Mouse (Mus musculus): ENCODE results near the gene Dolpp1. TPM values are rescaled to one million over a fixed set of nuclear protein-coding genes. Genes with fewer than 3 reads are reported as not detected.

Gene Dolpp1
- total and polyA plus RNA-seq, 2 experiments from 2014 or later = 56.6 to 96.2 TPM

DNA sequence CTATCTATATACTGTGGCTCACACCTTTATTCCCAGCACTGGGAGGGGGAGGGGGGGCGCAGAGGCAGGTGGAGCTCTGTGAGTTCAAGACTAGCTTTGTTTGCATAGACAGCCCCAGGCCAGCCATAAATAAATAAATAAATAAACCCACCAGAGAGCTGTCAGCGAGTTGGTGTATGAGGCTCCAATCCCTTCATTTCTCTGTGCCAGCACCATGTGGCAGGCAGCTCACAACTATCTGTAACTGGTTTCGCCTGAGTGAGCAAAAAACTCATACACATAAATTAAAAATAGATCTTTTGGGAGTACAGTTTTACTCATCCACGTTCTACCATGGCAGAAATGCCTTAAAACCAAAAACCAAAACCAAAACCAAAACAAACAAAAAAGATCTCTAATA, 29.4 kb downstream of the Dolpp1 start:
- Histone ChIP-seq H3K27ac (ENCODE audit: low read depth, low read length) (no peak overlapping the region), H3K27me3 (ENCODE audit: insufficient read depth, low read length) (no peaks in the 10 kb centered on the region), H3K9ac (replicated peaks; ENCODE audit: low read length, poor library complexity, severe bottlenecking) (no peak overlapping the region), H3K9me3 (ENCODE audit: low read length) (no peaks in the 10 kb centered on the region), H3K36me3 (ENCODE audit: insufficient read depth, low read length) (peaks cover 3% of the 10 kb centered on the region; the same call in 1 of the 2 replicates), H3K4me3 (ENCODE audit: low read depth, low read length) (no peak overlapping the region), H3K4me1 (ENCODE audit: insufficient read depth, low read length) (peaks cover 11% of the 10 kb centered on the region), H3K4me2 (ENCODE audit: low read depth, low read length, poor library complexity, severe bottlenecking) (no peak overlapping the region)
- ATAC-seq (ENCODE audit: low FRiP score) (no peak), DNase-seq (ENCODE audit: low spot score) (no peak)
- 69% methylated on average over 4 of the region's 4 CpGs for WGBS
- no peak for TF ChIP-seq CTCF (IDR thresholded peaks at IDR 0.05)

DNA sequence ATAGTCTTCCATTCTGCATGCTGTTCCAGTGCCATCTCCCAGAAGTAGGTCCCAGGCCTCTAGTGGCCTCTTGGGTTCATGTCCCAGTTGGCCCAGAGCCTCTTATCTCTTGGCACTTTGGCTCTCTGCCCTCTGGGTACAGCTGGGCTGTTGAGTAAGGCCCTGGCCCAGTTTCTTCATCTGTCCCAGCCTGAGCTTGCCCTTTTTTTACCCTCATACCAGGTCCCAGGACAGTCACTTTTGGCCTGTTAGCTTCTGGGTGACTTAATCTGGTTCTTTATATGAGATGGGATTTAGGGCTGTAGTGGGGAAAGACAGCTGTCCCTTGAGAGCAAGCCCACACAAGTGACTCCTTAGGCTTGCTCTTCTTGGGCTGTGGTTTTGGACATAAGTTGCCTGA, 37.1 kb downstream of the Dolpp1 start:
- ATAC-seq (ENCODE audit: low FRiP score) = no peak
- no peaks in the 10 kb centered on the region for H3K4me1 ChIP-seq (ENCODE audit: insufficient read depth, low read length)
- no peak overlapping the region for H3K4me2 ChIP-seq (ENCODE audit: low read depth, low read length, poor library complexity, severe bottlenecking)
- H3K9ac ChIP-seq (replicated peaks; ENCODE audit: low read length, poor library complexity, severe bottlenecking) = no peak overlapping the region
- DNase-seq (ENCODE audit: low spot score) = no peak
- H3K27ac ChIP-seq (ENCODE audit: low read depth, low read length) = no peak overlapping the region
- no peaks in the 10 kb centered on the region for H3K9me3 ChIP-seq (ENCODE audit: low read length)
- H3K4me3 ChIP-seq (ENCODE audit: low read depth, low read length) = no peak overlapping the region
- H3K36me3 ChIP-seq (ENCODE audit: insufficient read depth, low read length) = peaks cover 71% of the 10 kb centered on the region
- no peak for TF ChIP-seq CTCF (IDR thresholded peaks at IDR 0.05)
- no peaks in the 10 kb centered on the region for H3K27me3 ChIP-seq (ENCODE audit: insufficient read depth, low read length)

DNA sequence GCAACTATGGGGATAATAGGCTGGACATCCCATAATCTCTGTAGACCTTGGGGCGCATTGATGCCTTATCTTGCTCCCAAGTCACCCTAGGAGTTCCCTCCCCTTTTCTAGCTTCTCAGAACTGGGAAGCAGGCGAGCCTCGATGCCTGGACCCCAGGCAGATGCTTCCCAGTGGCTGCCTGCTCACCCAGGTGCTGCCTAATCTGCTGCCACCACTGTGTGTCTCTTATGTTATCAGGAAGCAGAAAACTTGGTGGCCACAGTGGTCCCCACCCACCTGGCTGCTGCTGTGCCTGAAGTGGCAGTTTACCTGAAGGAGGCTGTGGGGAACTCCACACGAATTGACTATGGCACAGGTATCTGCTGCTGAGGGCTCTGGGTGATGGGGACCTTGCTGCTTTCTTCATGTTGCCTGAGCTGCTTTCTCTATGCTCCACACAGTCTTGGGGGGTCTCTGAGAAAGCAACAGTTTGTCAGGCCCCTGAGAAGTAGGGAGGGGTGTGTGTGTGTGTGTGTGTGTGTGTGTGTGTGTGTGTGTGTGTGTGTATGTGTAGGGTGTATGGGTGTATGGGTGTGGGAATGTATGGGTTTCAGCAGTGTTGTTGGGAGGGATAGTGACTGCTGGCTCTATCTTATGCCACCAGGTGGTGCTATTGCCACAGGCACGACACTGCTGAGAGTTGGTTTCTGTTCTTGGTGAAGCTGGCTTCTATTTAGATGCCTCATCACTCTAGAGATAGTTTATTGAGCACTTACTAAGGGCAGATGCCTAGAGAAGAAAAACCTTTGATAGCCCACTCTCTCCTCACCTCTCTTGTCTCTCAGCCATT, 43.5 kb downstream of the Dolpp1 start:
- H3K4me2 ChIP-seq (ENCODE audit: low read depth, low read length, poor library complexity, severe bottlenecking) = no peak overlapping the region
- H3K27me3 ChIP-seq (ENCODE audit: insufficient read depth, low read length) = no peaks in the 10 kb centered on the region
- H3K4me1 ChIP-seq (ENCODE audit: insufficient read depth, low read length) = no peaks in the 10 kb centered on the region
- 54% methylated on average over 5 of the region's 5 CpGs for WGBS
- no peak overlapping the region for H3K27ac ChIP-seq (ENCODE audit: low read depth, low read length)
- DNase-seq (ENCODE audit: low spot score) (peak; percentile 84), ATAC-seq (ENCODE audit: low FRiP score) (0 out of 2 replicates have a peak, but pooled peaks have one; percentile 52)
- peaks cover 64% of the 10 kb centered on the region for H3K36me3 ChIP-seq (ENCODE audit: insufficient read depth, low read length)
- TF ChIP-seq CTCF (IDR thresholded peaks at IDR 0.05) = peak; percentile 97
- H3K9me3 ChIP-seq (ENCODE audit: low read length) = no peaks in the 10 kb centered on the region
- H3K9ac ChIP-seq (replicated peaks; ENCODE audit: low read length, poor library complexity, severe bottlenecking) = no peak overlapping the region
- no peak overlapping the region for H3K4me3 ChIP-seq (ENCODE audit: low read depth, low read length)

DNA sequence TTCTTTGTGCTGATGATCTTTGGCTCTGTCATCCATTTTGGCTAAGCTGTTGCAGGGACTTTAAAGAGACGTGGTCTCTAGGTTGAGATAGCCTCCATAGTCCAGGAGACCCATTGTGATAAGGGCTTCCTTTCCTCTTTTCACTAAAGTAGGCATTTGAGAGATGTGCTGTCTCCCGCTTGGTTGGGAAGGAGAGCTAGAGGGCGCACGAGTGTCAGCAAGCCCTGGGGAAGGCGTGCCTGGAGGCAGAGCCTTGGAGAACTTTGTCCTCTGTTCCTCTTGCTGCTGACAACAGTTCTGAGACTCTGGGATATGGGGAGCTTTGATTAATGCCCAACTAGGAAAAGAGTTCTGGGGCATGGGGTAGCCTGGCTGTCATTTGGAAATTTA, 44.1 kb downstream of the Dolpp1 start:
- no peaks in the 10 kb centered on the region for H3K27me3 ChIP-seq (ENCODE audit: insufficient read depth, low read length)
- no peaks in the 10 kb centered on the region for H3K9me3 ChIP-seq (ENCODE audit: low read length)
- H3K36me3 ChIP-seq (ENCODE audit: insufficient read depth, low read length) = peaks cover 59% of the 10 kb centered on the region
- H3K4me3 ChIP-seq (ENCODE audit: low read depth, low read length) = no peak overlapping the region
- no peak overlapping the region for H3K4me2 ChIP-seq (ENCODE audit: low read depth, low read length, poor library complexity, severe bottlenecking)
- WGBS = 88% methylated on average over 5 of the region's 5 CpGs
- no peak for ATAC-seq (ENCODE audit: low FRiP score)
- no peak overlapping the region for H3K27ac ChIP-seq (ENCODE audit: low read depth, low read length)
- H3K4me1 ChIP-seq (ENCODE audit: insufficient read depth, low read length) = 0 out of 2 replicates have a peak, but pooled peaks cover 1% of the 10 kb centered on the region
- H3K9ac ChIP-seq (replicated peaks; ENCODE audit: low read length, poor library complexity, severe bottlenecking) = no peak overlapping the region
- TF ChIP-seq CTCF (IDR thresholded peaks at IDR 0.05) = no peak
- DNase-seq (ENCODE audit: low spot score) = no peak

DNA sequence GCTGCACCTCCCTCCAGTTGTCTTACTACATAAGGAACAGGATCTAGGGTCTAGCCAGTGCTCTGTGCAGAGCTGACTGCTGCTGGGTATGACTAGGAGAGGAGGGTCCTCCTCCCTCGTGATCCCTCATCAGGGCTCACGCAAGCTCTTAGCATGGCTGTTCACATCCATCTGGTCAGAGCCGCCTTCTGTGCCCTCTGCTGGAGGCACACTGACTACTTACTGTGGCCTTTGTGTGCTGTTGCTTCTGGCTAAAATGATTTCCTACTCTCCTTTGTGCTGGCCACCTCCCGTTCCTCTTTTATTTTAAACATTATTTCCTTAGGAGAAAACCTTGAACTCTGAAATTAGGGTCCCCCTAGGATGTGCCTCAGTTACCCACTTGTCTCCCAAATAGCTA, 44.8 kb downstream of the Dolpp1 start:
- no peaks in the 10 kb centered on the region for H3K27me3 ChIP-seq (ENCODE audit: insufficient read depth, low read length)
- H3K9ac ChIP-seq (replicated peaks; ENCODE audit: low read length, poor library complexity, severe bottlenecking) = no peak overlapping the region
- no peak overlapping the region for H3K4me2 ChIP-seq (ENCODE audit: low read depth, low read length, poor library complexity, severe bottlenecking)
- H3K4me3 ChIP-seq (ENCODE audit: low read depth, low read length) = no peak overlapping the region
- 0 out of 2 replicates have a peak, but pooled peaks cover 5% of the 10 kb centered on the region for H3K4me1 ChIP-seq (ENCODE audit: insufficient read depth, low read length)
- DNase-seq (ENCODE audit: low spot score) = no peak
- H3K27ac ChIP-seq (ENCODE audit: low read depth, low read length) = no peak overlapping the region
- 80% methylated on average over 4 of the region's 4 CpGs for WGBS
- no peaks in the 10 kb centered on the region for H3K9me3 ChIP-seq (ENCODE audit: low read length)
- ATAC-seq (ENCODE audit: low FRiP score) = no peak
- peaks cover 52% of the 10 kb centered on the region for H3K36me3 ChIP-seq (ENCODE audit: insufficient read depth, low read length)
- 0 out of 2 replicates have a peak, but pooled peaks have one; percentile 16 for TF ChIP-seq CTCF (IDR thresholded peaks at IDR 0.05)

DNA sequence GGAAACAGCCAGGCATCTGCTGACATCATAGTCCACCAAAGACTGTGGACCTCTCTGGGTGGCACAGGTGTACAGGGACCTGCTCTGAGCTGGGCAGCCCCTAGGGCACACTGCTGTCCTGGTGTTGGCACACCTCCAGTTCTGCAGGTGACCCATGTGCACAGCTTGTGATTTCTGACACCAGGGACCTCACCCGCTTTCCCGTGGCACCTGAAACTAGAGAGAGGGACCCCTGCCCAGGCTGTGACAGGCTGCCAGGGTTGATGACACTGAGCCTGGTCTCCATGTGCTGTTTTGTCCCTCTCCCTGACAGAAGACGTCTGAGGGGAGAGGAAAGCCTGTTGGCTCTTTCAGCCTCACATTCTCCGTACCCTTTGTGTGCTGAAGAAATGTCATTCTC, 45.7 kb downstream of the Dolpp1 start:
- TF ChIP-seq CTCF (IDR thresholded peaks at IDR 0.05) = no peak
- no peak overlapping the region for H3K4me3 ChIP-seq (ENCODE audit: low read depth, low read length)
- H3K9me3 ChIP-seq (ENCODE audit: low read length) = no peaks in the 10 kb centered on the region
- no peak overlapping the region for H3K27ac ChIP-seq (ENCODE audit: low read depth, low read length)
- DNase-seq (ENCODE audit: low spot score) (no peak), ATAC-seq (ENCODE audit: low FRiP score) (no peak)
- no peak overlapping the region for H3K9ac ChIP-seq (replicated peaks; ENCODE audit: low read length, poor library complexity, severe bottlenecking)
- H3K4me2 ChIP-seq (ENCODE audit: low read depth, low read length, poor library complexity, severe bottlenecking) = no peak overlapping the region
- 93% methylated on average over 4 of the region's 4 CpGs for WGBS
- peaks cover 46% of the 10 kb centered on the region for H3K36me3 ChIP-seq (ENCODE audit: insufficient read depth, low read length)
- peaks cover 13% of the 10 kb centered on the region; the same call in 1 of the 2 replicates for H3K4me1 ChIP-seq (ENCODE audit: insufficient read depth, low read length)
- no peaks in the 10 kb centered on the region for H3K27me3 ChIP-seq (ENCODE audit: insufficient read depth, low read length)

Measured in midbrain, postnatal 0 days (tissue).